Mouse (Mus musculus): Measurements from ENCODE around the gene Gstm4.
"Not testable (repeated sequence)": the region's sequence is repeated elsewhere in the genome, so short reads cannot be mapped to it uniquely, and the experiment has no call there.

The Gstm4 gene

GRCm38 (mm10) chr3:108016468-108016867 is 28.2 kb downstream of the Gstm4 start:
- not testable (repeated sequence) for DNase-seq (ENCODE audit: low spot score)

GRCm38 (mm10) chr3:108014974-108015346 is 29.7 kb downstream of the Gstm4 start:
- no peak for DNase-seq (ENCODE audit: low spot score)

GRCm38 (mm10) chr3:108014098-108014973 is 30.4 kb downstream of the Gstm4 start:
- DNase-seq (ENCODE audit: low spot score): no peak

- DNase-seq (ENCODE audit: low spot score): peak; percentile 38
These were observed 31.3 kb downstream of the Gstm4 start for GRCm38 (mm10) chr3:108013331-108013871.

DNA sequence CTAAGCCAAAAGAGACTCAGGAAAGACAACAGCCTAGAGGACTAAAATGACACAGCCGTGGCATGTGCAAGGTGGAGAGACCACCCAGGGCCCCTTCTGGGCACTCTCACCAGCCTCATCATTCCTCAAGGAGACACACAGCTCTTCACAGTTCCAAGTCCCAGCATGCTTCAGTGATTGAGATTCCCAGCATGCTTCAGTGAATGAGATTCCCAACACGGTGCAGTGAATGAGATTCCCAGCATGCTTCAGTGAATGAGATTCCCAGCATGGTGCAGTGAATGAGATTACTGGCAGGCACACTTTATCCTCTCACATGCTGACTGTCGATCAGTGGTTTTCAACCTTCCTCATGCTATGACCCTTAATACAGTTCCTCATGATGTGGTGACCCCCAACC is 33.1 kb downstream of the Gstm4 start:
- no peak for DNase-seq (ENCODE audit: low spot score)

DNA sequence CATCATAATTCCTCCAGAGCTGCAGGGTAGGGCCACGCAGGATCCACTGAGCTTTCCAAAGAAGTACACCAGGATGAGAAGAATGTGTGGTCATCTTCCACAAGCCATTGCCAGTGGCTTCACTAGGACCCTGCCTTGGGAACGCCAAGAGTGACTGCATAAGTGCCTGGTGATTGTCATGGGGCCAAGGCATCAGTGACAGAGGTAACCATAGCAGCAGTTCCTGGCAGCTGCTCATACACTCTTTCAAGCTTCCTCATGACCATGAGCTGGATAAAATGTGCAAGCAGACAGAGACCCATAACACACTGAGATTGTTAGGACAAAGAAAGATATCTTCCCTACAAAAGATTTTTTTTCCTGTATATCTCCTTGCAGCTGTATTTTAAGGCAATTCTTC is 34.4 kb downstream of the Gstm4 start:
- no peak for DNase-seq (ENCODE audit: low spot score)

DNA sequence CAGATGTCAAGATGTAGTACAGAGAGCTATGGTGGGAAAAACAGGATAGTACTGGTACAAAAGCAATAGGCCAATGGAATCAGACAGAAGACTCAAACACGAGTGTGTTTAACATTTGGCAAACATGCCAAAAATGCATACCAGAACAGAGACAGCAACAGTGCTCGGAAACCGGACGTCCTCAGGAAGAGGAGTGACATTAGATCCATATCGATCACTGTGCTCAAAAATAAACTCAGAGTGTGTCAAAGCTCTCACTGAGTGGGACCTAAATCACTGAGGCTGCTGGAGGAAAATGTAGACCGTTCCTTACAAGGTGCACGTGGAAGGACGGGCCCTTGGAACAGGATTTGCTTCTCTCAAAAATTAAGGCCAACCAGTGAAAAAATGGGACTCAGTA is 42.7 kb downstream of the Gstm4 start:
- no peak for DNase-seq (ENCODE audit: low spot score)

DNA sequence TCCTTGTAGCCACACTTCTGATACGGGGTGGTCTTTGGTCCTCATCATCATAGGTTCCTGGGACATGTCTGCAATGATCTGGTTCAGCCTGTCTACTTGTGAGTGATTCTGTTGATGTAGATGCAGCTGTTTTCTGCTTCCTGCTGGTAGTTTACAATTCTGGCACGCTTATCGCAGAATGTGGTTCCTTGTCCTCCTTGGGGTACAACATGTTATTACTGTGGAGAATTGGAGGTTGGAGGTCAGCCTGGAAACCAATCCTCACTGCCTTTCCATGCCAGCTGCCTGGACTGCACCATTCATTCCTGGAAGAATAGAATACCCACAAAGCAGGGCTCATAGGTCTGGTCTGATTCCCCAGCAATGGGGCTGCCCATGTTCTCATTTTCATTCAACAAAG is 45.2 kb downstream of the Gstm4 start:
- no peak for DNase-seq (ENCODE audit: low spot score)

DNA sequence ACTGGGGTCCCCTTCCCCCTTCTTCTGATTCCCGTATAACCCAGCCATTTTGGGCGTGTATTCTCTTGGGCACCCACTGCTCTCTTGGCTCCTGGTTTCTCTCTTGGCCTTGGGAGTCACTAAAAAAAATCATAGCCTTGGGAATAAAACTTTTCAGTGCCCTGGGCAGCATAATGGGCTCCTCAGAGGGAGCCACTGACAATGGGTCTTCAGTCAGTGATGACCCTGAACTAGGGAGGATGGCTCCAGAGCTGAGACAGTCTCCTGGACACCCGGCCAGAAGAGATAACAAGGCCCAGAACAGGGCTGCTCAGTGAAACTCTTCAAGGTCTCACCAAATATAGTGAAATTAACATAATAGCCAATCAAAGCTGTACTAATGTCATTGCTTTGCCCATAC is 46.1 kb downstream of the Gstm4 start:
- DNase-seq (ENCODE audit: low spot score): no peak

DNA sequence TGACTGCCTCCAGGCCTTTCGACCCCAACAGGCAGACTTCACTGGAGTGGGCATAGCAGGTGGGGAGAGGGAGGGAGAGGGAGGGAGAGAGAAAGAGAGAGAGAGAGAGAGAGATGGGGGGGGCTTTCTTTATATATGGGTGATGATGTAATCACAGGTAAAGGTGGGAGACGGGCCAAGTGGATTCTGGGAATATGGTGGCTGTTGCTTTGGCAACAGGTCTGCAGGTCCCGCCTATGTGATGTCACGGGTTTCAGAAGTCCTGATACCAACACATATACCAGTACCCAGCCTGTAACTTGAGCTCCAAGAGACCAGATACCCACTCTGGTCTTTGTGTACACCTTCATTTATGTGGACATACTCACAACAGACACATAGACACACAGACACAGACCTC is 48.1 kb downstream of the Gstm4 start:
- DNase-seq (ENCODE audit: low spot score): no peak

- not testable (repeated sequence) for DNase-seq (ENCODE audit: low spot score)
These were observed 48.7 kb downstream of the Gstm4 start for GRCm38 (mm10) chr3:107995974-107996373.

All from left cerebral cortex, adult 11 months (tissue).